Mouse (Mus musculus): ENCODE data around the gene Ube2l3.

- TF ChIP-seq CTCF (IDR thresholded peaks at IDR 0.05; ENCODE audit: borderline replicate concordance, insufficient read depth, low read depth, low read length), result no peak
- TF ChIP-seq POLR2A (IDR thresholded peaks at IDR 0.05; ENCODE audit: borderline replicate concordance, insufficient read depth, low read length), result no peak
Measured at GRCm38 (mm10) chr16:17220127-17220733, 17.8 kb upstream of the Ube2l3 start.

All from cerebellum, adult 2 months (tissue).